Mouse (Mus musculus) kidney, adult 10 weeks (tissue): ENCODE results near the gene Ddb1. TPM values are rescaled to one million over a fixed set of nuclear protein-coding genes. Genes with fewer than 3 reads are reported as not detected.

ENCODE experiments used
- polyA plus RNA-seq: library from polyadenylated mRNA; stranded (reverse); fragments of 350-450 nt; fragmentation: Illumina TruSeq; extraction: RNeasy Lipid Tissue Mini Kit (QIAGEN cat#74804); gene quantifications from one replicate; pipeline ENCODE4 v1.2.3, GENCODE M21; 2014; ENCODE audit warnings: low read depth, low replicate concordance

Ddb1 gene
- polyA plus RNA-seq = 62.9 TPM

GRCm38 (mm10) chr19:10605293-10605900 is at the start of gene Ddb1, which contains the start of gene Tkfc:
Gene Ddb1, plus strand, starts transcription at chr19:10605327.
Gene Tkfc, minus strand, starts transcription at chr19:10605654.

DNA sequence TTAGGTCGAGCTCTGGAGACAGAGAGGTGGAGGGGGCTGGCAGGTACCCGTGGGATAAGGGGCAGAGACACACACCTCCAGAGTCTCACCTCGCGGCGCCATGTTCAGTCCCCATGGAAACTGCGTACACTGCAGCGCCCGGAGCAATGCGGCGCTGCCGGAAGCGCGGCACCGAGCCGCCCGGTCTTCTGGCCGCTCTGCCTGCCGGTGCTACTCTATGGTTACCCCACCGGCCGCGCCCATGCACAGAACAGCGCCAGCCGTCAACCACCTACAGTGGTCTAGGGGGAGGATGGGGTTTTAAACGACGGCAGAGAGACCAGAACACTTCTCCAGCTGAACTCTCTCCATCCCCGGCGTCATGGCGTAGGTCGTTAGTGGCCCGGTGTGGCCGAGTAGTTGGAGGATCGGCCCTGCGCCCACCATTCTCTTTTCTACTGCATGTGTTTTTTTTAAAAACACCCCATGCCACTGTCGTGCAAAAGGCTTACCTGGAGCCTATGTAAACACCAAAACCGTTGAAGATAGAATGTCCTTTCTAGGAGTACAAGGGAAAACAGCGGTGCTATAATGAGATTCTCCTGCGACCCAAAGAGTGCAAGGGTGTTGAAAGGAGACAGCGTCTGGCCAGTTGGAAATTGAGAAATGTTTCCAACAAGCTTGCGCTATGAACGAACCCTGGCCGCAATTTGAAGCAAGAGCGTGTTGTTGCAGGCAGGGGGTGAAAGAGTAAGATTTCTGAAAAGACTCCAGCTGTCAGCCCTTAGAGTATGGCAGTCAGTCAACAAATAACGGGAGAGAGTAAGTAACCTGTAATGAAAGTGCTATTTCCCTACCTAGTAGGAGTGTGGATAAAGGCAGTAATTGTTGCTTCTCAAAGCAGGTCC is 49.3 kb upstream of the Ddb1 start, which contains the start of gene Tmem216:
TSS of gene Tmem216 (minus strand) at position 615 of the 887 bp plus-strand sequence.

DNA sequence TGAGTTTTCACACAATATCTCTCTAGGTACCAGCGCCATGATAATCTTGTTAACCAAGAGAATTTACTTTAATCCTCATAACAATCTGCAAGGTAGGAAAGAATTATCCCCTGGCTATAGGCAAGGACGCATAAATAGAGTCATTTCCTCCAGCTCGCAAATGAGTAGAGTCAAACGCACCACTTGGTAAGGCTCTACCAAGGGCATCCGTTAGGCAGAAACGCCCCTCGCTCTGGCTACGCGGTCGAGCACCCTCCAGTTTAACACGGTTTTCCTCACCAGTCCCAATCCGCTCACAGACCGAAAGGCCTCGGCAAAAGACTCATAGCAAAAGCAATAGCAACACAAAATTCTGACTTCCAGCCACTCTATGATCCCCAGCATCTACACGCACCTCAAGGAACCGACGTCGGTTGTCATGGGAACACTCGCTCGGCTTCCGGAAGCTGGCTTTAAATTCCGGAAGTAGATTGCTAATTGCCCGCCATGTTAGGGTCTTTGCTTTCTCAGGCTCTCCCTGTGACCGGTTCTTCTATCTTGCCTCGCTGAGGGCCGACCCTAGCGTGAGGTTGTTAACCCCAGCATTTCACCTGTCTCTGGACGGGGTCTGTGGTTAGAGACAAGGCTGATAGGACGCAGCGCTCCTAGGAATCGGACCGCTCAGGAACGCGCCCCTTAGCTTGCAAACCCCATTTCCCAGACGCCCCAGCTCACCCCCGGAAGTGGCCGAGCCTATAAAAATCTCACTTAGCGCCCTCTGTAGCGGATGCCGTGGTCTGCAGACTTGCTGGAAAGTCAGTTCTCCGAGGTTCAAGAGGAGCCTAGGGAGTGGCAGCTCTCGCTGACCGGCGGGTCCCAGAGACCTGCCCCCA is 28.2 kb upstream of the Ddb1 start, which contains the start of the genes Cyb561a3 and Tmem138:
TSS of gene Cyb561a3 (plus strand) at position 483 of the 872 bp plus-strand sequence.
TSS of gene Tmem138 (minus strand) at position 673 of the 872 bp plus-strand sequence.

GRCm38 (mm10) chr19:10634106-10634871 is 29.2 kb downstream of the Ddb1 start, which contains the start of gene Vwce:
Gene Vwce, plus strand, starts transcription at chr19:10634213.

GRCm38 (mm10) chr19:10677915-10678771 is 73.0 kb downstream of the Ddb1 start, which contains the start of gene Pga5:
Gene Pga5, minus strand, starts transcription at chr19:10678071.

Other genes starting within 250 kb of the Ddb1 start
- 0.65 TPM for gene Syt7, start 216.2 kb upstream of the Ddb1 start, polyA plus RNA-seq
- not detected for gene Lrrc10b, start 147.9 kb upstream of the Ddb1 start, polyA plus RNA-seq
- gene Ppp1r32, start 122.4 kb upstream of the Ddb1 start, polyA plus RNA-seq = not detected
- 35.0 TPM for gene Cpsf7, start 80.1 kb upstream of the Ddb1 start, polyA plus RNA-seq
- gene Sdhaf2, start 79.2 kb upstream of the Ddb1 start, polyA plus RNA-seq = 72.4 TPM
- gene Tmem216, start 49.1 kb upstream of the Ddb1 start, polyA plus RNA-seq = 5.5 TPM
- 3.2 TPM for gene Cyb561a3, start 28.2 kb upstream of the Ddb1 start, polyA plus RNA-seq
- 5.4 TPM for gene Tmem138, start 28.0 kb upstream of the Ddb1 start, polyA plus RNA-seq
- gene Tkfc, start 327 bp downstream of the Ddb1 start, polyA plus RNA-seq = 21.8 TPM
- gene Vwce, start 28.9 kb downstream of the Ddb1 start, polyA plus RNA-seq = 0.93 TPM
- gene Pga5, start 72.7 kb downstream of the Ddb1 start, polyA plus RNA-seq = not detected
- gene Vps37c, start 83.4 kb downstream of the Ddb1 start, polyA plus RNA-seq = 2.6 TPM
- gene Cd5, start 133.7 kb downstream of the Ddb1 start, polyA plus RNA-seq = not detected
- not detected for gene Cd6, start 224.7 kb downstream of the Ddb1 start, polyA plus RNA-seq
- gene Slc15a3, start 234.4 kb downstream of the Ddb1 start, polyA plus RNA-seq = 0.49 TPM